Mouse (Mus musculus) myocyte (in vitro differentiated cells): ENCODE measurements around the gene Tmem203. TPM values are rescaled to one million over a fixed set of nuclear protein-coding genes. Genes with fewer than 3 reads are reported as not detected.
A peak's percentile ranks its signal among the peaks of the same experiment; 100 is the strongest.

Experiments
- H3K27me3 ChIP-seq: one replicate; pipeline ENCODE4 v1.6.1; 2011; ENCODE audit not compliant: control insufficient read depth, insufficient read depth, insufficient read length
- H3K36me3 ChIP-seq: one replicate; pipeline ENCODE4 v1.6.1; 2011; ENCODE audit not compliant: control insufficient read depth, insufficient read depth
- H3K4me2 ChIP-seq: one replicate; pipeline ENCODE4 v1.6.1; 2011; ENCODE audit warnings: low read depth, control low read depth
- H3K4me3 ChIP-seq: one replicate; pipeline ENCODE4 v1.5.1; 2011; ENCODE audit warnings: mild to moderate bottlenecking, control low read depth, moderate library complexity
- H3K79me2 ChIP-seq: one replicate; pipeline ENCODE4 v1.6.1; 2011; ENCODE audit not compliant: control insufficient read depth, insufficient read depth
- H3ac ChIP-seq: one replicate; pipeline ENCODE4 v1.6.1; 2011; ENCODE audit not compliant: control insufficient read depth, insufficient read length
- CEBPB ChIP-seq: IDR thresholded peaks from 2 replicates; pipeline ENCODE4 v1.6.1; 2011; ENCODE audit warnings: mild to moderate bottlenecking, moderate library complexity; ENCODE audit not compliant: poor library complexity, insufficient read depth, severe bottlenecking
- E2F4 ChIP-seq: IDR thresholded peaks from one replicate; pipeline ENCODE4 v1.6.1; 2011; ENCODE audit warnings: mild to moderate bottlenecking, control low read depth, moderate library complexity; ENCODE audit not compliant: insufficient read depth
- MAX ChIP-seq: IDR thresholded peaks from one replicate; pipeline ENCODE4 v1.6.1; 2011; ENCODE audit warnings: low read depth, mild to moderate bottlenecking, control low read depth
- MYOD1 ChIP-seq, 3 experiments: IDR thresholded peaks; one replicate each; pipeline ENCODE4 v1.6.1; 2011; ENCODE audit warnings: control low read depth in 2 of 3, low read depth in 2 of 3, mild to moderate bottlenecking in 2 of 3, moderate library complexity in 1 of 3; ENCODE audit not compliant: insufficient read length in 2 of 3, control insufficient read depth in 1 of 3
- MYOG ChIP-seq, 3 experiments: IDR thresholded peaks; one replicate each; pipeline ENCODE4 v1.6.1; 2011; ENCODE audit warnings: control low read depth in 2 of 3, low read depth in 2 of 3, mild to moderate bottlenecking in 2 of 3; ENCODE audit not compliant: insufficient read length in 2 of 3, control insufficient read depth in 1 of 3, insufficient read depth in 1 of 3
- POLR2A ChIP-seq: IDR thresholded peaks from one replicate; pipeline ENCODE4 v1.6.1; 2011; ENCODE audit warnings: low read depth, mild to moderate bottlenecking, control low read depth, moderate library complexity; ENCODE audit not compliant: insufficient read length
- POLR2AphosphoS2 ChIP-seq: IDR thresholded peaks from one replicate; pipeline ENCODE4 v1.6.1; 2011; ENCODE audit warnings: low read depth, control low read depth; ENCODE audit not compliant: insufficient read length
- REST ChIP-seq: IDR thresholded peaks from one replicate; pipeline ENCODE4 v1.6.1; 2011; ENCODE audit warnings: mild to moderate bottlenecking, control low read depth, moderate library complexity; ENCODE audit not compliant: insufficient read depth, insufficient read length
- SRF ChIP-seq: IDR thresholded peaks from one replicate; pipeline ENCODE4 v1.6.1; 2011; ENCODE audit warnings: low read depth; ENCODE audit not compliant: control insufficient read depth, insufficient read length
- TCF12 ChIP-seq: IDR thresholded peaks from one replicate; pipeline ENCODE4 v1.6.1; 2011; ENCODE audit warnings: mild to moderate bottlenecking, control low read depth; ENCODE audit not compliant: poor library complexity, insufficient read depth, severe bottlenecking
- TCF3 ChIP-seq: IDR thresholded peaks from one replicate; pipeline ENCODE4 v1.6.1; 2011; ENCODE audit warnings: low read depth, control low read depth; ENCODE audit not compliant: insufficient read length
- USF1 ChIP-seq: IDR thresholded peaks from one replicate; pipeline ENCODE4 v1.6.1; 2011; ENCODE audit warnings: low read depth, mild to moderate bottlenecking, control low read depth, moderate library complexity
- polyA plus RNA-seq: library from polyadenylated mRNA; unstranded; fragments of >200 nt; fragmentation: generic; extraction: Trizol; gene quantifications from one replicate; pipeline ENCODE4 v1.2.1, GENCODE M21; 2012; ENCODE audit warnings: missing spikeins

The Tmem203 gene
- polyA plus RNA-seq, 1 experiment = 47.2 TPM

- H3K79me2 ChIP-seq = no peaks in the 10 kb centered on the region
- TF ChIP-seq MYOG (IDR thresholded peaks at IDR 0.05; ENCODE audit: control insufficient read depth in 1 of 3, insufficient read depth in 1 of 3, insufficient read length in 2 of 3, low read depth in 2 of 3) = no peak
- TF ChIP-seq MYOD1 (IDR thresholded peaks at IDR 0.05; ENCODE audit: control insufficient read depth in 1 of 3, insufficient read length in 2 of 3, low read depth in 2 of 3) = no peak
- no peak for TF ChIP-seq MAX
- no peak for TF ChIP-seq SRF
- TF ChIP-seq REST = no peak
- no peak for TF ChIP-seq TCF3
- no peak for TF ChIP-seq E2F4
- TF ChIP-seq TCF12 = no peak
- TF ChIP-seq POLR2A = no peak
- TF ChIP-seq POLR2AphosphoS2 = no peak
- no peak for TF ChIP-seq USF1
- no peak for TF ChIP-seq CEBPB
- H3K4me3 ChIP-seq = no peak overlapping the region
- peak overlapping the region; percentile 93 for H3K4me2 ChIP-seq
- H3K27me3 ChIP-seq = peaks cover 56% of the 10 kb centered on the region
- no peaks in the 10 kb centered on the region for H3K36me3 ChIP-seq
- H3ac ChIP-seq = no peak overlapping the region
Measured at GRCm38 (mm10) chr2:25291184-25292053, 36.2 kb downstream of the Tmem203 start.

GRCm38 (mm10) chr2:25292054-25292544 lies 36.9 kb downstream of the Tmem203 start:
- Histone ChIP-seq H3K79me2 (no peaks in the 10 kb centered on the region), H3K27me3 (peaks cover 63% of the 10 kb centered on the region), H3K36me3 (no peaks in the 10 kb centered on the region), H3ac (no peak overlapping the region), H3K4me2 (peak overlapping the region; percentile 93), H3K4me3 (peak overlapping the region; percentile 4)
- TF ChIP-seq TCF3 (peak; percentile 34), TCF12 (no peak), POLR2A (peak; percentile 50), MYOG (IDR thresholded peaks at IDR 0.05; ENCODE audit: control insufficient read depth in 1 of 3, insufficient read depth in 1 of 3, insufficient read length in 2 of 3, low read depth in 2 of 3) (peak in 2 of 3 experiments; percentile 3 to 77), MYOD1 (IDR thresholded peaks at IDR 0.05; ENCODE audit: control insufficient read depth in 1 of 3, insufficient read length in 2 of 3, low read depth in 2 of 3) (peak in 2 of 3 experiments; percentile 31 to 78)

GRCm38 (mm10) chr2:25292856-25293255 lies 37.6 kb downstream of the Tmem203 start:
- H3K36me3 ChIP-seq = no peaks in the 10 kb centered on the region
- H3K79me2 ChIP-seq = no peaks in the 10 kb centered on the region
- H3K4me2 ChIP-seq = peak overlapping the region; percentile 93
- H3ac ChIP-seq = no peak overlapping the region
- H3K4me3 ChIP-seq = peak overlapping the region; percentile 4
- H3K27me3 ChIP-seq = peaks cover 71% of the 10 kb centered on the region
- TF ChIP-seq SRF = no peak
- no peak for TF ChIP-seq POLR2A
- no peak for TF ChIP-seq REST
- no peak for TF ChIP-seq TCF3
- TF ChIP-seq E2F4 = no peak
- no peak for TF ChIP-seq TCF12
- no peak for TF ChIP-seq CEBPB
- no peak for TF ChIP-seq MAX
- no peak for TF ChIP-seq MYOD1 (IDR thresholded peaks at IDR 0.05; ENCODE audit: control insufficient read depth in 1 of 3, insufficient read length in 2 of 3, low read depth in 2 of 3)
- no peak for TF ChIP-seq USF1
- TF ChIP-seq POLR2AphosphoS2 = no peak
- TF ChIP-seq MYOG (IDR thresholded peaks at IDR 0.05; ENCODE audit: control insufficient read depth in 1 of 3, insufficient read depth in 1 of 3, insufficient read length in 2 of 3, low read depth in 2 of 3) = no peak

- no peak overlapping the region for H3K4me2 ChIP-seq
- H3K36me3 ChIP-seq = no peaks in the 10 kb centered on the region
- H3K27me3 ChIP-seq = peaks cover 79% of the 10 kb centered on the region
- no peak for TF ChIP-seq POLR2AphosphoS2
- TF ChIP-seq CEBPB = no peak
- H3K79me2 ChIP-seq = no peaks in the 10 kb centered on the region
- no peak overlapping the region for H3ac ChIP-seq
- H3K4me3 ChIP-seq = no peak overlapping the region
Measured at GRCm38 (mm10) chr2:25293706-25294105, 38.5 kb downstream of the Tmem203 start.

GRCm38 (mm10) chr2:25297093-25297492 lies 41.9 kb downstream of the Tmem203 start:
- no peak overlapping the region for H3K4me3 ChIP-seq
- H3K36me3 ChIP-seq = no peaks in the 10 kb centered on the region
- H3ac ChIP-seq = no peak overlapping the region
- H3K4me2 ChIP-seq = no peak overlapping the region
- no peaks in the 10 kb centered on the region for H3K79me2 ChIP-seq
- TF ChIP-seq MAX (no peak), CEBPB (no peak), MYOD1 (IDR thresholded peaks at IDR 0.05; ENCODE audit: control insufficient read depth in 1 of 3, insufficient read length in 2 of 3, low read depth in 2 of 3) (no peak), E2F4 (no peak), POLR2AphosphoS2 (no peak), MYOG (IDR thresholded peaks at IDR 0.05; ENCODE audit: control insufficient read depth in 1 of 3, insufficient read depth in 1 of 3, insufficient read length in 2 of 3, low read depth in 2 of 3) (no peak), USF1 (no peak), SRF (no peak), TCF3 (no peak)
- H3K27me3 ChIP-seq = peaks cover 60% of the 10 kb centered on the region
